Mouse (Mus musculus): ENCODE results near the gene Prss57.

Gene Prss57

DNA sequence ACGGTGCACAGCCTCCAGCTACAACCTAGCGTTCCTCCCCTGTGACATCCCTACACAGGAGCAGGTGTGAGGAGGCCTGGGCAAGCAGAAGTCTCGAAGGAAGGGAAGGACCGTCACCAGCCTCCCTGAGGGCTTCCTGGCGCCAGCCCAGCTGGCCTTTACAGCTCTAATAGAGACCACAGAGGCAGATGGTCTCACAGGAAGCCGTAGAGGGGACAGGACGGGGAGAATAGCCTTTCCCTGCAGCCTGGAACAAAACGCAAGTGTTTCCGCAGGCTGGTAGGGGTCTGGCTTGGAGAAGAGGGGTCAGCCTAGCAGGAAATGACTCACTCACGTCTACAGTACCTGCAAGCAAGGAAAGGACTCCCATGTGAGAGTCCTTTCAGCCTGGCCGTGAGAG is 17.1 kb upstream of the Prss57 start:
- no peak for DNase-seq (ENCODE audit: low read depth)

DNA sequence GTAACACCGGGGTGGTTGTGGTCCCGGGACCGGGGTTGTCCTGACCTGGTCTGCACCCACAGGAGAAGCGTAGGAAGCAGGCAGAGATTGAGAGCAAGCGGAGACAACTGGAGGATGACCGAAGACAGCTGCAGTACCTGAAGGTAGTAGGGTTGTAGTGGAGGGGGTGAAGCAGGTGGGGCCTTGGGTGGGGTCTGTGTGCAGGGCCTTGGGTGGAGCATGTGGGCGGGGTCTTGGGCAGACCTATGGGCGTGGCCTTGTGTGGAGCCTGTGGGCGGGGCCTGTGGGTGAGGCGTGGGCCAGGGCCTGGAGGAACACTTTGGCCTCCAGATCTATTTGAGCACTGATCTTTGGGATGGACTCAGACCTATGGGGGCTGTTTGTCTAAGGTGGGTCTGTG is 16.2 kb upstream of the Prss57 start:
- no peak for DNase-seq (ENCODE audit: low read depth)

DNA sequence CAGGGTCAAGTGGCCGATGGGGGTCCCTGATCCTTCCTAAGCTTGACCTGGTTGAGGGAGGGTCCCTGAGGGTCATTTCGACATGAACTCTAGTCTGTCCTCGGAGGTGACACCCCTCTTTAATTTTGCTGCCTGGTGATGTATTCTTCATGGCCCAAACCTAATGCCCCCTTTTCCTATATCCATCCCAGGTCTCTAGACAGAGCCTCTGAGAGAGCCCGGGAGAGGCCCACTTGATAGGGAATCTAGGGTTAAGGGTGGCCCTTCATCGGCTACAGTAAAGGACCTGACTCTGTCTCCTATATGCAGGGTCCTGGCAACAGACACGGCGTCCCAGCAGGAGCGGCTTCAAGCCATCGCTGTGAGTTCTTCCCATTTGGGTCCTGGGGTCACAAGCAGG is 15.6 kb upstream of the Prss57 start:
- DNase-seq (ENCODE audit: low read depth), result no peak

GRCm38 (mm10) chr10:79805636-79806035 is 14.9 kb upstream of the Prss57 start:
- DNase-seq (ENCODE audit: low read depth), result no peak

DNA sequence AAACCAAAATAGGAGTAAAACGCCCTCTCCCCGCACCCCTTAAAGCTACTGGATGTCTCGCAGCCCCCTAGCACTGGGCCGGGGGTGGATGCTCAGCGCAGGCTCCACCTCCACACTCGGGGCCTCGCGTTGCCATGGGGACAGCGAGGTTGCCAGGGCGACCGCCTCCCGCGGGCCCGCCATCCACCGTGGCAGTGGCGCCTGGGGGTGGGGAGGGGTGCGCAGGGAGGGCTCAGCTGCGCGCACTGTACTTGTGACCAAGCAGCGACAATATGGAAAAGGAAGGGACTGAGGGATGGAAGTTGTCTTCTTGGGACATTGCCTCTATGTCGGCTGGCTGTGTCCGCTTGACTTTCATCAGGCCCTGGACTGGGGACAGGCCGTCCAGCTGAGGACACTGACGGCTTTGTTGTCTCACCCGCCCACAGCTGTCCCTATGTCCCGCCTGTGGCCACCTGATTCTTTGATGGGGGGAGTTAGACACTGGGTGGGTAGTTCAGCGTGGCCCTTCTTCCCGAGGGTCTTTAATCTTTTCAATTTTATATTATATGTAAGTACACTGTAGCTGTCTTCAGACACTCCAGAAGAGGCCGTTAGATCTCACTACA is 13.1 kb upstream of the Prss57 start:
- DNase-seq (ENCODE audit: low read depth), result no peak

GRCm38 (mm10) chr10:79802331-79802971 is 11.7 kb upstream of the Prss57 start:
- DNase-seq (ENCODE audit: low read depth), result no peak

DNA sequence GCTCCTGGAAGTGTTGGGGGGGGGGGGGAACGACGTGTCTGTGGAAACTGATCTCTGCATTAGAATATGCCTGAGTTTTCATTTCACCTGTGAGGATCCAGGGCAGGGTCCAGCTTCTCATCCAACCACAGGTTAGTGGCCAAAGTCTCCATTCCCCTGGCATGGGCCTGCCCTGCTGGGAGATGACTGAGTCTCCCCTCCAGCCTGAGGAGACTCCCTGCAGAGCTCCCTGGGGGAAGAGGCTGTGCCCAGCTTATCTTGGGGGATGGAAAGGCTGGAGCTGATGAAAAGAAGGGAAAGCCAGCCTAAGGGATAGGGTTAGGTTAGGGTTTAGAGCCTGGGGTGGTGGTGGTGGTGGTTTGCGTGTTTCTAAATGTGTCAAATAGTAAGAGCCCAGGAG is 11.1 kb upstream of the Prss57 start:
- no peak for DNase-seq (ENCODE audit: low read depth)

DNA sequence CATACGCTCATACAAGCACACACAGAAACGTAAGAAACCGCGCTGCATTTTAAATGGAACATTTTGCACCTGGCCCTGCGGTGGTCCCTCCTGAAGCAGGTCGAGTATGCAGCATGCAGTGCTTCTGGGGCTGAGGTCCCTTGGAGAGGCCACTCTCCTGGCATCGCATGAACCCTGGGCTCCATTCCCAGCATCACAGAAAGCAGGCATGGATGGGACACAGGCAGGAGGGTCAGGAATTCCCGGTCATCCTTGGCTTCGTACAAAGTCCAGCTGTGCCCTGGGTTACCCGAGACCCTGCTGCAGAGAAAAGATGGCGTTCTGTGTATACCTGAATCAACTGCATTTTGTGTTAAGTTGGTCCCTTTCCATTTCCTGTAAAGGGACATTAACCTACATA is 9.7 kb upstream of the Prss57 start:
- DNase-seq (ENCODE audit: low read depth), result no peak

DNA sequence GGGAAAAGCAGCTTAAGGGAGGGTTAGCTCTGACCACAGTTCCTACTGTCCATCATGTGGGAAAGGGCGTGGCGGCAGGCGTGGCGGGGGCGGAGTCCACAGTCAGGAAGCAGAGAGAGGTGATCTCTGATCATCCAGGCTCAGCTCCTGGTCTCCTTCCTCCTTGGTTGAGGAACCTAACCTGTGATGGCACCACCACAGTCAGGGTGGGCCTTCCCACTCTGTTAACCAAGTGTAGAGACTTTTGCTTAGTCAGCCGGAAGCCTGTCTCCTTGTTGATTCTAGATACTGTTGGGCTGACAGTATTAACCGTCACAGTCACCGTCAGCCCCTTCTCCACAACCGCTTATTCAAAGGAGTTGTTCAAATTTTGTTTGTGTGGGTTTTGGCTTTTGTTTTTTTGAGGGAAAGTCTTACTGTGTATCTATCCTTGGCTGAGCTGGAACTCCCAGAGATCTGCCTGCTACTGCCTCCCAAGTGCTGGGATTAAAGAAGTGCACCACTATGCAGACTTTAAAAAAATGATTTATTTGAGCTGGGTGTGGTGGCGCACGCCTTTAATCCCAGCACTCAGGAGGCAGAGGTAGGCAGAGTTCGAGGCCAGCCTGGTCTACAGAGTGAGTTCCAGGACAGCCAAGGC is 7.6 kb upstream of the Prss57 start:
- DNase-seq (ENCODE audit: low read depth), result no peak

GRCm38 (mm10) chr10:79797326-79797725 is 6.6 kb upstream of the Prss57 start:
- no peak for DNase-seq (ENCODE audit: low read depth)

DNA sequence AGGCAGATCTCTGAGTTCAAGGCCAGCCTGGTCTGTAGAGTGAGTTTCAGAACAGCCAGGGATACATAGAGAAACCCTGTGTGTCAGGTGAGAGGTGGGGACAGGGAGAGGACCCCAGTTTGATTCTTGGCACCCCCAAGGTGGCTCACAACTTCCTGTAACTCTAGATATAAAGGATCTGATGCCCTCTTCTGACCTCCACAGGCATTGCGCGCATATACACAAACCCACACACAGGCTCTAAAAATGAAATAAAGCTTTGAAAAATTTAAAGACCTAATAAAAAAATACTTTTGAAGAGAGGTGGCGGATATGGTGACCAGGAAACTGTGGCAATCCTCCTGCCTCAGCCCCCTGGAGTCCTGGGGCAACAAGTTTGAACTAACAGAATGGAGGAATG is 5.1 kb upstream of the Prss57 start:
- no peak for DNase-seq (ENCODE audit: low read depth)

GRCm38 (mm10) chr10:79794491-79794931 is 3.8 kb upstream of the Prss57 start:
- no peak for DNase-seq (ENCODE audit: low read depth)

DNA sequence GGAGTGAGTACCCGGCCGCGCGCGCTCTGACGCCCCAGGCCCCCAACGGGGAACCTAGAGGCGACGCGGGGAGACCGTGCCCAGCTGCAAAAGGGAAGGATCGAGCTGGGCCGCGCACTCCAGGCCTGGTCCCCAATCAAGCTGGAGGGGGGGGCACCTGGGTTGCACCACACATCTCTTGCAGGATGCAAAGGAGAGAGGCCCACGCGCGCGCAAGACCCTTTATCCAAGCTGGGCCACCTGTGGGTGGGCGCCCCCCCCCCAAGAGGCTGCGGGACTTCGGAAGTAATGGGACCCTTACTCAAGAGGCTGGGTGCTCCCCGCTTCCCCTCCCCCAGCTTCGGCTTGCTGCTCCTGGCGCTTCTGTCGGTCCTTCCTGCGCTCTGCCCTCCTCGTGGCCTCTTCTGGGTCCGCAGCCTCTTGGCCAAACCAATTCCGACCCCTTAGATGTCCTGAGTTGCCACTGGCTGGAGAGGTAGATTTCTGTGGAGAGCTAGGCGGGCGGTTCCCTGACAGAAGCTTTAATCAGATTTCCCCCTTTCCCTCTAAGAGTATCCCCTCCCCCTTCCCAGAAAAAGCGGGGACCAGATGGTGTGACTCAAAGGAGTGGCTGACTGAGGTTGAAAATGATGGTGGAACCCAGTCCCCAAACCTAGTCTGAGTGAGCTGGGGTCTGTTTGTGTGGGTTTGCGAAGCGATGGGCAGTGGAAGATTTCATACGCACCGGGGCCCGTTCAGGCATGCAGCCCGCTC is 3.2 kb upstream of the Prss57 start:
- no peak for DNase-seq (ENCODE audit: low read depth)

GRCm38 (mm10) chr10:79793051-79793737 is 2.4 kb upstream of the Prss57 start, which contains the start of gene Palm:
Gene Palm (plus strand): TSS chr10:79793572.
- DNase-seq (ENCODE audit: low read depth), result peak; percentile 44

DNA sequence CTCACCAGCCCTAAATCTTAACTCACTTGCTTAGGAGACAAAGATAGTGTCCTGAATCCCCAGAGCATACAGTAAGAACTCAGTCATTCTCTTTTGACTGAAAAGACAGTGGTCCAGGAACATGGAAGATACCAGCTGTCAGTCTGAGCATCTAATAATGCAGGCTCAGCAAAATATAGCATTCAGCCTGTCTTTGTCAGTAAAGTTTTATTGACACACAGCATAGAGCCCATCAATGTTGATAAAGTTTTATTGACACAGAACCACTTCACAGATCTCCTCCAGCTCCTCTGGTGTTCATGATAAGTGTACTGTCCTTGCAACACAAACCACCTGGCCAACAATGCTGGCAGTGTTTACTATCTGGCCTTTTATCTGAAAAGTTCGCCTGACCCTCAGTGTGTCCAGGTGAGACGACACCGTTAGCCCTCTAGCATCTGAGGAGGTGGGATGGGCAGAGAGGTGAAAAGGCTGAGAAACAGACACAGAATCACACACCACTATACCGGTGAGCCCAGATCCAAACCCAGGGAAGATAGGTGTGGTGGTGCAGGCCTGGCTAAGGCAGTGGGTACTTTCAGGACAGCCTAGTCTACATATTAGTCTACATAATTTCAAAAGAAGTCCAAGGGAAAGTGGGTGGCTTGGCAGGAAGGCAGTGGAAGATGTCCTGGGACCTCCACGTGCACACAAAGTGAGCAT is 1.7 kb upstream of the Prss57 start:
- no peak for DNase-seq (ENCODE audit: low read depth)

- DNase-seq (ENCODE audit: low read depth), result no peak
These were observed 1.2 kb downstream of the Prss57 start for GRCm38 (mm10) chr10:79789581-79789980.

- DNase-seq (ENCODE audit: low read depth), result peak; percentile 66
These were observed 2.2 kb downstream of the Prss57 start for GRCm38 (mm10) chr10:79788386-79789158.

DNA sequence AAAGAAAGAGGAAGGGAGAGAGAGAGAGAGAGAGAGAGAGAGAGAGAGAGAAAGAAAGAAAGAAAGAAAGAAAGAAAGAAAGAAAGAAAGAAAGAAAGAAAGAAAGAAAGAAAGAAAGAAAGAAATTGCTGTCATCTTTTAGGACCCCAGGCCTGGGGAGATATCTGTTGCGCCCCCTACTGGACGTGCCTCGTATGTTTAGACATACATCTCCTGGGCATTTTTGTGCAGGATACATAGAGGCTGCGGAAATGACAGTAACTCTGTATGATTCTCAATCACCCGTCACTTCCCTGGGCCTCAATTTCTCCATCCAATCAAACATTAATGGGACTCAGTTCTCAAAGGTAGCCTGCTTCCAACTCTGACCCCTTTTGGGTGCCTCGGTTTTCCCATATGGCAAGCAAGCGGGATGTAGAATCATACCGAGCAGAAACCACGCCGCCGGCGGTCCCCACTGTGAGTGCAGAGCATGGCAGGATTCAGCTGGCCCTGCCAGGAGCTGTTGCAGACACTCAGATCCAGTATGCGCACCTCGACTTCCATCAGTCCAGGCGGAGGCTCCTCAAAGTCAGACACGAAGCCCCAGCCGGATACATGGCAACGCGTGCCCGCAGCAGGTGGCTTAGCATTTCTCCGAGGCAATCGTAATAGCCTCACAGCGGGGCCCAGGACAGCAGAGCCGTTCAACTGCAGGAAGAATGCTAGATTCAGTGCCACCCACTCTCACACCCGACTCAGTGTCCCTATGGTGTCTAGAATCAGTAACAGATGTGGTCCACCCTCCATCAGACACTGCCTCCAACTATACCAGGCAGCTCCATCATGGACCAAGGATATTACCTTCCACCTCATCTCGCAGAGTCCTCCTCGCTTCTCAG is 6.6 kb downstream of the Prss57 start:
- DNase-seq (ENCODE audit: low read depth), result peak; percentile 51

DNA sequence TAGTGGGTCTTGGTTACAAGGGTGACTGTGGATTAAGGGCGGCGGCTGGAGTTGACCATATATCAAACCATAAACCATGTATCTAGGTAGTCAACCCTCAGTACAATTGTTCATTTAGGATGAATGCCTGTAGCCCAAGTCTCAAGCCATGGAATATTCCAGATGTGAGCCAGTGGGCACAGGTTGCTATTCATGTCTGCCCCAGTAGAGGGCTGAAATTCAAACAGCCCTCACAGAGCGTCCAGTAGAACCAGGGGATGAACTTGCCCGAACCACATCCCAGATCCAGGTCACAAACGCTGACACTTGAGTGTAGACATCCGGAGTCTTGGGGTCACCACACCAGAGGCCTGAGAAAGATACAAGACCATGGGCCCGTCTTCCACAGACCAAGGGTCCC is 7.7 kb downstream of the Prss57 start:
- DNase-seq (ENCODE audit: low read depth), result no peak

- no peak for DNase-seq (ENCODE audit: low read depth)
These were observed 8.8 kb downstream of the Prss57 start for GRCm38 (mm10) chr10:79781956-79782355.
